Mouse (Mus musculus) liver, embryonic 13.5 days (tissue): ENCODE results near the gene Acbd3. TPM values are rescaled to one million over a fixed set of nuclear protein-coding genes. Genes with fewer than 3 reads are reported as not detected.

ENCODE experiments used
- polyA plus RNA-seq: library from polyadenylated mRNA; unstranded; fragments of >200 nt; fragmentation: Nextera tagmentation; extraction: Ambion mirVana; gene quantifications from 2 replicates; pipeline ENCODE4 v1.2.1, GENCODE M21; 2015

Gene Acbd3
- polyA plus RNA-seq, 1 experiment from 2014 or later: 8.7 TPM

Other genes with a start within 250 kb of the Acbd3 start
- gene Stum, start 242.5 kb upstream of the Acbd3 start, polyA plus RNA-seq: 0.12 and 0.17 TPM in 2 replicates
- 76.4 and 86.0 TPM in 2 replicates for gene Parp1, start 157.1 kb upstream of the Acbd3 start, polyA plus RNA-seq
- gene Lin9, start 84.9 kb upstream of the Acbd3 start, polyA plus RNA-seq: 10.4 and 14.2 TPM in 2 replicates
- 0.92 and 1.2 TPM in 2 replicates for gene Mixl1, start 29.0 kb upstream of the Acbd3 start, polyA plus RNA-seq
- gene H3f3a, start 87.9 kb downstream of the Acbd3 start, polyA plus RNA-seq: 2,174 and 2,523 TPM in 2 replicates
- 25.1 and 29.7 TPM in 2 replicates for gene Sde2, start 125.1 kb downstream of the Acbd3 start, polyA plus RNA-seq
- gene Lefty2, start 167.1 kb downstream of the Acbd3 start, polyA plus RNA-seq: not detected in 2 replicates
- 122 and 128 TPM in 2 replicates for gene Pycr2, start 178.2 kb downstream of the Acbd3 start, polyA plus RNA-seq
- gene Lefty1, start 209.0 kb downstream of the Acbd3 start, polyA plus RNA-seq: 6.0 and 6.5 TPM in 2 replicates
- 5.2 and 7.5 TPM in 2 replicates for gene Tmem63a, start 216.3 kb downstream of the Acbd3 start, polyA plus RNA-seq